Mouse (Mus musculus): ENCODE measurements at regions not wholly inside any gene's neighbourhood (a gene's known extent, or its start where the extent isn't known, plus 50 kb on each side); places are given as distances from the start of the nearest gene placed in this dataset.

DNA sequence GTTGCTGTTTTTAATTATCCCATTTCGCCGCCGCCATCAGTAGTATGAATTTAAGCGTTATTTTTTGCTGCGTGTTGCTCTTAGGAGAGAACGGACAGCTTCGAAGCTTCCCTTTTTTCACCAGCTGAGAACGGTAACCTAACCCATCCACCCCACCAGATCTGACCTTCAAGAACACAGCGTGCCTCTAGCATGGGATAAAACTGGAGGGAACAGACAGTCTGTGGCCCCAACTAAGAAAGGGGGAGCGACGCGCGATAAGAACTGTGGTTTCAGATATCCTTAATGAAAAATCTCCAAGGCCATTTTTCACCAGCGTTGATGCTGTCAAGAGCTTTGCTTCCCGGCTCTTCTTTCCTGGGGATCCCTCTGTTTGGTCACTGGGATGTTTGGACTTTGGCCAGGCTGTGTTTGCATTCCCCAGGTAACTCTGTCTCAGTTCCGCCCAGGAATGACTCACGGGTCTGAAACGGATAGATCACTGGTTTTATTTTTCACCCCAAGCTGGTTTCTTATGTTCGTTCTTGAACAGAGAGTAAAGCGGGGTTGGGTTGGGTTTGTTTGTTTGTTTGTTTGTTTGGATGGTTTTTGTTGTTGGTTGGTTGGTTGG lies 184.1 kb upstream of the Fn1 start:
- no peak for DNase-seq

DNA sequence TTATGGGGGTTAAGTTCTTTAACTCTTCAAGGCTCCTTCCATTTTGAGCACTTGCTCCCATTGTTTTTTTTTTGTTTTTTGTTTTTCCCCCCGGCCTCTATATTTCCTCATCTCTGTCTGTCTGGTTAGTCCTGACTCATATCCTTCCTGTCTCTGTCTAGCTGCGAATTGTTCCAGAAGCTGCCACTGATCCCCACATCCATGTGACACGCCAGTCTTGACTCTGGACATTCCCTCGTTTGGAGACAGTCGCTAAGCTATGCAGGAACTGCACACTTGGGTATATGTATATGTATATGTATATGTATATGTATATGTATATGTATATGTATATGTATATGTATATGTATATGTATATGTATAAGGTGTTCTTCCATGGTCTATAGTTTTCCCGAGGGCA lies 177.4 kb upstream of the Fn1 start:
- no peak for DNase-seq

GRCm38 (mm10) chr1:71824410-71824809 lies 171.4 kb upstream of the Fn1 start:
- no peak for DNase-seq

DNA sequence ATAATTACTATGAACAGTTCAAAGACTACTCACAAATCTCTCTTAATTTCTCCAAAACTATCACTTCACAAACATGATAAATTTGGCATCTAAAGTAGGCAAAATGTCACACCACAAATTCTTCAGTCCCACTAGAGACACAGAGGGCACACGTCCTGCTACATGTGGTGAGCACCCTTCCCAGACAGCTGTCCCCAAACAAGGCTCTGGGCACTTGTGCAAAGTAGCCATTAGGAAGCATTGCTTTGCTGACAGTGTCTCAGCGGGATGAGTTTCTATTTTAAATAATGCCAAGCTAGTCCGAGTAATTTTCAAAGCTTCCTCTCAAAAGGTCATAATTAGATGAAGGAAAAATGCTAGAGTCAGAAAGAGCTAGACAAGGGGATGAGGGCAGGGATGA lies 169.1 kb upstream of the Fn1 start:
- no peak for DNase-seq

GRCm38 (mm10) chr1:71821099-71821498 lies 168.1 kb upstream of the Fn1 start:
- DNase-seq: no peak

DNA sequence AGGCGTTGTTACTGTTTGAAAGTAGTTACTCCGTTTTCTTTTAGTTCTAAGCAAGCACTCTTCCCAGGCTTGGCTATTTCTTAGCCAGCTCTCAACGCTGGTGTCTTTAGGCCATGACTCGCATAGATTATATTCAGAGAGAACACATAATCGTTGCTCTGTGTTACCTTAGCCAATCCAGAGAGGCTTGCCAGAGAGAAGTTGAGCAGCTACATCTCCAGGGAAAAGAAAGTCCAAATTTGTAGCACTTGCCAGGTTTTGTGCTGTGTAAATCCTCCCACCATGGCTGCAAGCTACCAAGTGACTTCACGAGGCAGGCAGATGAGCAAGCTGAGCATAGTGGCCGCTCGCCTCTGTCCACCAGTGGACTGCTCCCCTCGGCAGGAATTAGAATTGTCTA lies 163.3 kb upstream of the Fn1 start:
- DNase-seq: peak; percentile 5

DNA sequence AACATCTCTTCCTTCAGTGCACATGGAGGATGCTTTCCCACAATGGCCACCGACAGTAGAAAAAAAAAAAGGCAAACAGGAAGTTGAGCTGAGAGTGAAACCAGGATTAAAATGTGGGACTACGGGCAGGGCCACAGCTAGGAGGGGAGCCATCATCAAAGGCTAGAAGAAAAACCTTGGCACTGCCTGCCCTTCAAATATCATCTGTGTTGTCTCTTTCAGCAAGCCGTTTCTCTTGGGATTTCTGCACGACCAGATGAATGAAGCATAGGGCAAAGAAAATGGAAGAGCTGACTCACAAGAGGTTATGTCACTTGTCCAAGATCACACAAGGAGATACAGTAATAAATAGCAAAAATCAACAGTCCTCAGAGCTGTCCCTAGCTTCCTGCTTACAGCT lies 161.1 kb upstream of the Fn1 start:
- no peak for DNase-seq

GRCm38 (mm10) chr1:71812171-71812695 lies 159.2 kb upstream of the Fn1 start:
- DNase-seq: no peak

- DNase-seq: no peak
Measured at GRCm38 (mm10) chr1:71811196-71811788, 158.3 kb upstream of the Fn1 start.

DNA sequence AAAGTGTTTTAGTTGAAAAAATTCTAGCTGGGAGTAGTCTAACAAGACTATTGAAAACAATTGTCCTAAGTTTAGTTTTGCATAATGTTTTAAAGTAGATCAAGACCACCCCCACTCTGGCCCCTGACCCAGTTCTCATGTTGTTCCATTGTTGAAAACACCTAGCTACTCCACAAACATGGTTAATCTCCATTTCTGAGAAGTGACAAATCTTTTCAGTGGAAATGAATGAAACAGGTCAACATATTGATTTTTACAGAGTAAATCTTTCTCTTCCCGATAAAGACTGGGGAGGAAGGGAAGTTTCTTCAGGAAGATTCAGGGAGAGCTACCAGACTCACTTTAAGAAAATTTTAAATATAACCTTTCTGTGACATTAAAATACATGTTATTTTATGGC lies 155.0 kb upstream of the Fn1 start:
- DNase-seq: no peak

DNA sequence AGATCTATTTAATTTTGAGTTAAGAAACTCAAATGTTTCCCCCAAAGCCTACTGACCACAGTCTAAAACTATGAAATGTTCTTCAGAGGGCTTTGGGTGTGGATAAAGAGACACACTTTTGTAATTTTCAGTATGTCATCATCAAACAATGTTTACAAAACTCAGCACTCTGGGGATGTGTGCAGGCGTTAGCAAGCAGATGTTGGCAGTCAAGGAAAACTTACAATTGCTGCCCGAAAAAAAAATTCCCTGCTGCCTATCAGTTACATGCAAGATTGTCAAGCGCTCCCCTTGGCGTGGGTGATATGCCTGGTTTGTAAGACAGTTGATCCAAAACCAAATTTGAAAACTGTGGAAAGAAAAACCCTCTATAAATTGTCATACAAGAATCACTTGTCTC lies 154.6 kb upstream of the Fn1 start:
- DNase-seq: no peak

- no peak for DNase-seq
Measured at GRCm38 (mm10) chr1:71801283-71802066, 148.5 kb upstream of the Fn1 start.

- no peak for DNase-seq
Measured at GRCm38 (mm10) chr1:71800581-71800980, 147.6 kb upstream of the Fn1 start.

GRCm38 (mm10) chr1:71798636-71799035 lies 145.6 kb upstream of the Fn1 start:
- no peak for DNase-seq

DNA sequence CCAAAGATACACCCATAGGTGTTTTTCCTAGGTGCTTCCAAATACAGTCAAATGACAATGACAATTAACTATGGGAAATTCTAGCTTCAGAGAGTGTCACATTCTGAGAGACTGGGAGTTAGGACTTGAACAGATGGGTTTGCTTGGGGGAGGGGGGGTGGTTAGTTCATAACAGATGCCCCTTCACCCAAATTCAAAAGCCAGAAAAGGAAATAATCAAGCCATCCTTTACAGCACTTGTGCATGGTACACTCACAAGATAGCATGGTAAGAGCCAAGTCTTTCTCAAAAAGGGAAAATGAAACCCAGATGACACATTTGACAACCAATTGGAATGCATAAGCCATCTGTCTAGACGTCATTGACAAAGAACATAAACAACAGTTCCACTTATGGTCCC lies 135.4 kb upstream of the Fn1 start:
- no peak for DNase-seq

DNA sequence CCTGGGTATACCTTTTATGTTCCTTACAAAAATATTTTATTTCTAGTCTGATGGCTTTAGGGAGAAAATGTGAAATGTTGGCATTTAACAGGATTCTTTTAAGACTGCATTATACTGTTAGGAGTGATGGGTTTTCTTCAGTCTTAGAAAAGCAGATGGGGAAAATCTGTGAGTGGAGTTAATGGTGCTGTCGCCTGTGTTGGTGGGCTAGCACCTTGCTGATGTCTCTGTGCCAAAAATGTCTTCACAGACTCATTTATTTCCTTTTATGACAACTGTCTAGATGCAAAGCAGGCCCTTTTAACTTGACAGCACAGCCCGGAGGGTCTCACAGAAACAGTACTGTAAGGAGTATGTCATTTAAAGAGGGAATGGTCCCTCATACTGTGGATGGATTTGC lies 131.9 kb upstream of the Fn1 start:
- DNase-seq: no peak

DNA sequence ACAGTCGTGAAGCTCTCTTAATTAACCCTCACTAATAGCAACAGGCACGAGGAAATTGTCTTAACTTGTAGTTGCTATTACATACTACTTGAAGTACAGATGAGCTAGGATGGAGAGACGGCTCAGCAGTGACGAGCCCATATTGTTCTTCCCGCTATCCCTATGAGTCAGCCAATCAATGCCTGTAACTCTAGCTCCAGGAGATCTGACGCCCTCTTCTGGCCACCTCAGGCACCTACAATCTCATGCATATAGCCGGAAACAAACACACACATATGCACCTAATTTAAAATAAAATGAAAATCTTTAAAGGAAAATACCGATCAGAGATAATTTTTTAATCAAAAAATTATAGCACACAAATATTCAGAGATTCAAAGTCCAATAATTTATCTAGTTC lies 125.3 kb upstream of the Fn1 start:
- DNase-seq: no peak

DNA sequence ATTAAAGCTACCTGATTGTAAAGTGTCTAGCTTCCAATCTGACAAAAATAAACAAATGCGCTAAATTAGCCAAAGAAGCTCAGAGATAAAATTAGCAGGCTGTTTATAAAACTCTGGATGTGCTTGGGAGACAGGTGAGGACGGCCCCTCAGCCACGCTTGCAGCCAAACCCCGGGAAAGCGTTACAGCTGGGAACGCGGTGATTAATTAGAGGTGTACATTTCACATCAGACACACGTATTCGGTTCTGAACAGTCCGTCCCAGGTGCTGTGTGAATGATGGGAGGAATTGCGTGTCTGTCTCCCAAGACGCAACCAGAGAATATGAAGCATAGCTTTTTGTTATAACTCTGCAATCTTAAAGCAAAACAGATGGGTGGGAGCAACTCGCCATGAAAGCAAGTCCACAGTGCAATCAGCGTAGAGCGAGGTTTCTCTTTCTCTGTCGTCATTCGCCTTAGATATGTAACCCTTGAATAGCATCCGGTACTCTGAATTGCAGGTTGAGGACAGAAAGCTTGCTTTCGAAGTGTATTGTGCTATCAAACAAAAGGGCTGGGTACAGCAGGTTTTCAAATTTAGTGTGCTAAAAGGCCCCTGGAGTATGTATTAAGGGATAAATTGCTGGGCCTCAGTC lies 123.0 kb upstream of the Fn1 start:
- DNase-seq: no peak

GRCm38 (mm10) chr1:71772526-71772925 lies 119.5 kb upstream of the Fn1 start:
- no peak for DNase-seq

GRCm38 (mm10) chr1:71771798-71772197 lies 118.8 kb upstream of the Fn1 start:
- no peak for DNase-seq

DNA sequence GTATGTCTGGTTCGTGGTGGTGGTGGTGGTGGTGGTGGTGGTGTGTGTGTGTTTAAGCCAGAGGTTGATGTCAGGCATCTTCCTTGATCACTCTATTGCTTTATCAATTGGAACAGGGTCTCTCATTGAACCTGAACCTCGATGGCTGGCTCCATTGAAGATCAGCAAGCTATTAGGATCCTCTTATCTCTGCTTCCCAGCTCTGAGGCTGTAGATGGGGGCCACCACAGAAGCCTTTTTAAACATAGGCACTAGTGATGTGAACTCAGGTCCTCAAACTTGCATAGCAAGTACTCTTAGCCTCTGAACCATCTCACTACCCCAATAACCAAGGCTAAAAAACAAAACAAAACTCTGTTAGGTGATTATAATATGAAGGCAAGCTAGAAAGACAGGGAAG lies 116.6 kb upstream of the Fn1 start:
- no peak for DNase-seq

GRCm38 (mm10) chr1:71767705-71768104 lies 114.7 kb upstream of the Fn1 start:
- DNase-seq: no peak

DNA sequence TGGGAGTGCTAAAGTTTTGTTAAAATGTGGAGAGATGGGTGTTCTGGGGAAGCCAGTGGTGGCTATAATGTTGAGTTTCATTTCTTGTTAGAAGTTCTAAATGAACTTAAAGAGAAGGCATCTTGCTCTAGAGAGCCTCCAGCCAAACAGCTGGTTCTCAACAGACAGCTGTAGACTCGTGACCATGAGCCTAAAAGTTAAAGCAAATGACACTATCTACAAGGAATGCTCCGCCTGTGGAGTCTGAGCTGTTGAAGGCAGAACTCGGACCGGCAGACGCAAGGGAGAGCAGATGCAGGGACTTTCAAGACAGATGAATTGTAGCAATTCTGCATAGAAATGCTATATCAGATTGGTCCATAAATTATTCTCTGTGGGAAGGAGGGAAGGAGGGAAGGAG lies 114.1 kb upstream of the Fn1 start:
- DNase-seq: no peak

Measured in gastrocnemius, postnatal 10 days (tissue).